Mouse (Mus musculus): ENCODE data around the gene Sult3a1. TPM values are rescaled to one million over a fixed set of nuclear protein-coding genes. Genes with fewer than 3 reads are reported as not detected.

Gene Sult3a1
- polyA plus RNA-seq (2011; ENCODE audit: insufficient read depth, insufficient read length, low read depth, missing spikeins), result not detected in 2 replicates

DNA sequence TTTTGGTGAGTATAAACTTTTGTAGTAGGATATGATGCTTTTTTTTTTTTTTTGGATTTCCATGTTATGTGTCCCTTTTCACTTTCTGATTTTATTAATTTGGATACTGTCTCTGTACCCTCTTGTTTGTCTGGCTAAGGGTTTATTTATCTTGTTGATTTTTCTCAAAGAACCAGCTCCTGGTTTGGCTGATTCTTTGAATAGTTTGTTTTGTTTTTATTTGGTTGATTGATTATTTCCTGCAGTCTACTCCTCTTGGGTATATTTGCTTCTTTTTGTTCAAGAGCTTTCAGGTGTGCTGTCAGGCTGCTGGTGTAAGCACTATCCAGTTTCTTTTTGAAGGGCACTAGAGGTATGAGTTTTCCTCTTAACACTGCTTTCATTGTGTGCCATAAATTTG, at the start of gene Sult3a1:
Gene Sult3a1 (plus strand): TSS at position 301 of the 400 bp plus-strand sequence.
- no peak within 1 kb of the TSS for H3K4me3 ChIP-seq (ENCODE audit: low read depth, low read length)
- no peak within 1 kb of the TSS for H3K27ac ChIP-seq (ENCODE audit: insufficient read depth, low read length)
- H3K36me3 ChIP-seq (ENCODE audit: control insufficient read depth, insufficient read depth, low read length, poor library complexity, severe bottlenecking), result no peaks in the 10 kb centered on the region
- no peak within 1 kb of the TSS for H3K9ac ChIP-seq (ENCODE audit: low read depth, poor library complexity, severe bottlenecking)
- H3K4me1 ChIP-seq (ENCODE audit: control insufficient read depth, insufficient read depth, low read length), result no peaks in the 10 kb centered on the region
- no peaks in the 10 kb centered on the region for H3K27me3 ChIP-seq (ENCODE audit: control insufficient read depth, insufficient read depth, low read length, poor library complexity, severe bottlenecking)
- TF ChIP-seq CTCF (IDR thresholded peaks at IDR 0.05; ENCODE audit: low read depth, low read length) (no peak), EP300 (IDR thresholded peaks at IDR 0.05; ENCODE audit: insufficient read depth, low read depth, low read length) (no peak), POLR2A (IDR thresholded peaks at IDR 0.05; ENCODE audit: insufficient read depth, low read length) (no peak)
- H3K9me3 ChIP-seq (replicated peaks; ENCODE audit: control insufficient read depth, insufficient read depth, low read length, poor library complexity, severe bottlenecking), result no peaks in the 10 kb centered on the region

GRCm38 (mm10) chr10:33811807-33812206, 45.7 kb upstream of the Sult3a1 start:
- Histone ChIP-seq H3K36me3 (ENCODE audit: control insufficient read depth, insufficient read depth, low read length, poor library complexity, severe bottlenecking) (no peaks in the 10 kb centered on the region), H3K9ac (ENCODE audit: low read depth, poor library complexity, severe bottlenecking) (no peak overlapping the region), H3K4me3 (ENCODE audit: low read depth, low read length) (no peak overlapping the region), H3K9me3 (replicated peaks; ENCODE audit: control insufficient read depth, insufficient read depth, low read length, poor library complexity, severe bottlenecking) (no peaks in the 10 kb centered on the region), H3K27ac (ENCODE audit: insufficient read depth, low read length) (no peak overlapping the region), H3K4me1 (ENCODE audit: control insufficient read depth, insufficient read depth, low read length) (no peaks in the 10 kb centered on the region), H3K27me3 (ENCODE audit: control insufficient read depth, insufficient read depth, low read length, poor library complexity, severe bottlenecking) (no peaks in the 10 kb centered on the region)
- TF ChIP-seq POLR2A (IDR thresholded peaks at IDR 0.05; ENCODE audit: insufficient read depth, low read length), result no peak
- no peak for TF ChIP-seq EP300 (IDR thresholded peaks at IDR 0.05; ENCODE audit: insufficient read depth, low read depth, low read length)
- no peak for TF ChIP-seq CTCF (IDR thresholded peaks at IDR 0.05; ENCODE audit: low read depth, low read length)

DNA sequence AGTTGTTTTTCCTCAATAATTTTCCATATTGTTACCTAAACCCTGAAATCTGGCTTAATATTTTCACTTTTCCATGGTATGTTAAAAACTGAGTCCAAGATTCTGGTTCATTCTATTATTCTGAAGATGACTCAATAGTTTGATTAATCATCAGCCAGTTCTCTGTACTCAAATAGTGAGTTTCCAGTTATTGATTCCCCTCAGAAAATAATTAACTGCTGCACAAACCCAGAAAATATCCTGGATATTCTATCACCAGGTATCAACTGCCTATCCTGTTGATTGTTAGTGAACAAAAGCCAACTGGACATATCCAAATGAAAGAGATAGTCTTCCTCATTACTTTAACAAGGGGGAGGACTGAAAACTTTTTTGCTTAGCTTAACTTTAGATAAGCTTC, 43.3 kb upstream of the Sult3a1 start:
- no peak overlapping the region for H3K4me3 ChIP-seq (ENCODE audit: low read depth, low read length)
- H3K9me3 ChIP-seq (replicated peaks; ENCODE audit: control insufficient read depth, insufficient read depth, low read length, poor library complexity, severe bottlenecking), result no peaks in the 10 kb centered on the region
- H3K4me1 ChIP-seq (ENCODE audit: control insufficient read depth, insufficient read depth, low read length), result no peaks in the 10 kb centered on the region
- H3K27me3 ChIP-seq (ENCODE audit: control insufficient read depth, insufficient read depth, low read length, poor library complexity, severe bottlenecking), result no peaks in the 10 kb centered on the region
- TF ChIP-seq CTCF (IDR thresholded peaks at IDR 0.05; ENCODE audit: low read depth, low read length) (no peak), POLR2A (IDR thresholded peaks at IDR 0.05; ENCODE audit: insufficient read depth, low read length) (no peak), EP300 (IDR thresholded peaks at IDR 0.05; ENCODE audit: insufficient read depth, low read depth, low read length) (no peak)
- H3K36me3 ChIP-seq (ENCODE audit: control insufficient read depth, insufficient read depth, low read length, poor library complexity, severe bottlenecking), result no peaks in the 10 kb centered on the region
- no peak overlapping the region for H3K9ac ChIP-seq (ENCODE audit: low read depth, poor library complexity, severe bottlenecking)
- no peak overlapping the region for H3K27ac ChIP-seq (ENCODE audit: insufficient read depth, low read length)

DNA sequence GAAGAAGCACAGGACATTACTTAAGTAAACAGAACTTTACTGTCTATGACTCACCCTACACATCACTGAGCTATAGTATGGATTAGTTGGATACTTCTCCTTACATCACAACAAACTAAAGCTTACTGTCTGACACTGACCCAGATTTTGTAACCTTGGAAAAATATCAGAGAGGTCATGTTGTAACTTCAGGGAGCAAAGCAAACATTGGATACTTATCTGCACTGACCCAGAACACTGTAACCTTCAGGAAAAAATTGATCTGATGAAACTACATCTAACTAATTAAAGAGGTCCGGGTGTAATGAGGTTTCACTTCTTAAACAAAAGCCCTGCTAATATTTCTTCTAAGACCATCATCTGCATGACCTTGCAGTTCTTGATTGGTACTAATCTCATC, 40.6 kb upstream of the Sult3a1 start:
- TF ChIP-seq CTCF (IDR thresholded peaks at IDR 0.05; ENCODE audit: low read depth, low read length), result no peak
- TF ChIP-seq POLR2A (IDR thresholded peaks at IDR 0.05; ENCODE audit: insufficient read depth, low read length), result no peak
- no peak for TF ChIP-seq EP300 (IDR thresholded peaks at IDR 0.05; ENCODE audit: insufficient read depth, low read depth, low read length)
- H3K36me3 ChIP-seq (ENCODE audit: control insufficient read depth, insufficient read depth, low read length, poor library complexity, severe bottlenecking), result no peaks in the 10 kb centered on the region
- H3K9ac ChIP-seq (ENCODE audit: low read depth, poor library complexity, severe bottlenecking), result no peak overlapping the region
- no peaks in the 10 kb centered on the region for H3K27me3 ChIP-seq (ENCODE audit: control insufficient read depth, insufficient read depth, low read length, poor library complexity, severe bottlenecking)
- H3K9me3 ChIP-seq (replicated peaks; ENCODE audit: control insufficient read depth, insufficient read depth, low read length, poor library complexity, severe bottlenecking), result no peaks in the 10 kb centered on the region
- H3K4me1 ChIP-seq (ENCODE audit: control insufficient read depth, insufficient read depth, low read length), result no peaks in the 10 kb centered on the region
- no peak overlapping the region for H3K4me3 ChIP-seq (ENCODE audit: low read depth, low read length)
- H3K27ac ChIP-seq (ENCODE audit: insufficient read depth, low read length), result no peak overlapping the region

GRCm38 (mm10) chr10:33820892-33821291, 36.6 kb upstream of the Sult3a1 start:
- TF ChIP-seq CTCF (IDR thresholded peaks at IDR 0.05; ENCODE audit: low read depth, low read length) (no peak), POLR2A (IDR thresholded peaks at IDR 0.05; ENCODE audit: insufficient read depth, low read length) (no peak), EP300 (IDR thresholded peaks at IDR 0.05; ENCODE audit: insufficient read depth, low read depth, low read length) (no peak)
- Histone ChIP-seq H3K9me3 (replicated peaks; ENCODE audit: control insufficient read depth, insufficient read depth, low read length, poor library complexity, severe bottlenecking) (no peaks in the 10 kb centered on the region), H3K36me3 (ENCODE audit: control insufficient read depth, insufficient read depth, low read length, poor library complexity, severe bottlenecking) (no peaks in the 10 kb centered on the region), H3K4me3 (ENCODE audit: low read depth, low read length) (no peak overlapping the region), H3K4me1 (ENCODE audit: control insufficient read depth, insufficient read depth, low read length) (no peaks in the 10 kb centered on the region), H3K9ac (ENCODE audit: low read depth, poor library complexity, severe bottlenecking) (no peak overlapping the region), H3K27ac (ENCODE audit: insufficient read depth, low read length) (no peak overlapping the region), H3K27me3 (ENCODE audit: control insufficient read depth, insufficient read depth, low read length, poor library complexity, severe bottlenecking) (no peaks in the 10 kb centered on the region)

GRCm38 (mm10) chr10:33865994-33866393, 8.5 kb downstream of the Sult3a1 start:
- Histone ChIP-seq H3K27ac (ENCODE audit: insufficient read depth, low read length) (no peak overlapping the region), H3K4me3 (ENCODE audit: low read depth, low read length) (no peak overlapping the region), H3K27me3 (ENCODE audit: control insufficient read depth, insufficient read depth, low read length, poor library complexity, severe bottlenecking) (no peaks in the 10 kb centered on the region), H3K9me3 (replicated peaks; ENCODE audit: control insufficient read depth, insufficient read depth, low read length, poor library complexity, severe bottlenecking) (no peaks in the 10 kb centered on the region), H3K4me1 (ENCODE audit: control insufficient read depth, insufficient read depth, low read length) (no peaks in the 10 kb centered on the region), H3K9ac (ENCODE audit: low read depth, poor library complexity, severe bottlenecking) (no peak overlapping the region), H3K36me3 (ENCODE audit: control insufficient read depth, insufficient read depth, low read length, poor library complexity, severe bottlenecking) (no peaks in the 10 kb centered on the region)
- no peak for TF ChIP-seq CTCF (IDR thresholded peaks at IDR 0.05; ENCODE audit: low read depth, low read length)
